Mouse (Mus musculus) gastrocnemius, adult 18-20 months (tissue): ENCODE results near the gene Gm8108. TPM values are rescaled to one million over a fixed set of nuclear protein-coding genes. Genes with fewer than 3 reads are reported as not detected.
"Not testable (repeated sequence)": the region's sequence is repeated elsewhere in the genome, so short reads cannot be mapped to it uniquely, and the experiment has no call there.

Experiments
- DNase-seq: peaks from one replicate; pipeline ENCODE4 v3.0.0; 2021; ENCODE audit warnings: low spot score
- long read RNA-seq, 2 experiments: library from polyadenylated mRNA; stranded (forward); transcript quantifications; one replicate each; pipeline ENCODE4 v2.0.0; 2021
- total RNA-seq, 2 experiments: library from RNA; stranded (reverse); gene quantifications; 2 replicates each; pipeline ENCODE4 v1.2.3; 2021

The Gm8108 gene
- under 1 TPM; 0.17 to 0.18 TPM for total RNA-seq
- long read RNA-seq, experiment 1: 0 reads
- long read RNA-seq, experiment 2: 0 reads

DNA sequence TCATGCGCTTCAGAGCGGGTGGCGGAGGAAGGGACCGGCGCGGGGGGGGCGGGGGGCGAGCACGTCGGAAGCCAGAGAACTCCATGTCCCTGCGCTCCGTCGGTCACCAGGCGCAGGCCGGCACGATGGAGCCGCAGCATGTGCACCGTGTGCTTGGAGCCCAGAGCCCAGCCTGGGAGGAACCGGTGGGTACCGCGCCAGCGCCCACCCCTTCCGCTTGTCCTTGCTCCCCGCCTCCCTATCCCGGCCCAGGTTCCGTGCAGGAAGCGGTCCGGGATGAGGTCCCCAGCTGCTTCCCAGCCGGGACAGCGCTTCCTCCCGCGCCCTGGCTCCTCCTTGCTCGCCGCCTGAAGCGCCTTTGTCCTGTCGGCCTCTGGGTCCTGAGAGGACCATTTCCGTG lies at the start of gene Gm8108:
Gene Gm8108 (plus strand): TSS at position 101 of the 400 bp plus-strand sequence.
- not testable (repeated sequence) for DNase-seq

DNA sequence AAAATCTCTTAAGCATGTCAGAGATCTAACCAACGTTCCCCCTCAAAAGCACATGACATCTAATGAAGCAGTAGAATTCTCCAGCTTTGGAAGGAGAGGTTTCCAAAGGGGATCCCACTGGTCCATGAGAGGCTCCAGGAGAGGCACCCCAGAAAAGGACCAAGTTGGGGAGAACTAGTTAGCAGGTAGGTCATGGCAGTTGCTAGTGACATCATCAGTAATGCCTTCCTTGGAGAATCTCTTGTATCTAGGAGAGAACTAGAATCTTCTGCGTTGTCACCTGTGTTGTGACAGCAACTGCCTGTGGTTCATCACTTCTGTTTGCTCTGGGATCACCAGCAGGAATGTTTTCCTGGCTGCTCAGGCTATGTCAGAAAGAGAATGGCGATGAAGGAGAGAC lies 26.5 kb upstream of the Gm8108 start, which contains the start of gene Gm3115:
Gene Gm3115 (plus strand): TSS at position 301 of the 400 bp plus-strand sequence.
- DNase-seq: not testable (repeated sequence)

DNA sequence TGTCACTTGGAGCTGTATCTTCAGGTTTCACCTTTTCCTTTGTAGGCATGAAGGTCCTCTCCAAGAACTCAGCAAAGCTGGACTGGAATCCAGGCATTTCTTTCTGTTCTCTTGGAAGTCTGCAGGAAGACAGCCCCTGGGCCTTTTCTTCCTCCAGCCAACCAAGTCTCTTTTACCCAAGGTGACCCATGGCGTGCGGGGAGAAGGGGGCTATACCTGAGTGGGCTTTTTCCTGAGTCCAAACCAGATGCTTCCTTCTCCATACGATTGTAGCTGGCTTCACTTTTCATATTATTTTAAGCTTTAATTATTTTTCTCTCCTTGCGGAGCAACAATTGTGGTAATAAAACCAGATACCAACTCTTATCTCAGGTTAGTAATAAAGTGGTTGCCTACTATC lies 31.3 kb downstream of the Gm8108 start:
- not testable (repeated sequence) for DNase-seq

DNA sequence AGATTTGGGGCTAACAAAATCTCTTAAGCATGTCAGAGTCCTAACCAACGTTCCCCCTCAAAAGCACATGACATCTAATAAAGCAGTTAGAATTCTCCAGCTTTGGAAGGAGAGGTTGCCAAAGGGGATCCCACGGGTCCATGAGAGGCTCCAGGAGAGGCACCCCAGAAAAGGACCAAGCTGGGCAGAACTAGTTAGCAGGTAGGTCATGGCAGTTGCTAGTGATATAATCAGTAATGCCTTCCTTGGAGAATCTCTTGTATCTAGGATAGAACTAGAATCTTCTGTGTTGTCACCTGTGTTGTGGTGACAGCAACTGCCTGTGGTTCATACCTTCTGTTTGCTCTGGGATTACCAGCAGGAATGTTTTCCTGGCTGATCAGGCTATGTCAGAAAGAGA lies 54.4 kb downstream of the Gm8108 start, which contains the start of gene Gm3127:
Gene Gm3127 (plus strand): TSS at position 301 of the 400 bp plus-strand sequence.
- not testable (repeated sequence) for DNase-seq

DNA sequence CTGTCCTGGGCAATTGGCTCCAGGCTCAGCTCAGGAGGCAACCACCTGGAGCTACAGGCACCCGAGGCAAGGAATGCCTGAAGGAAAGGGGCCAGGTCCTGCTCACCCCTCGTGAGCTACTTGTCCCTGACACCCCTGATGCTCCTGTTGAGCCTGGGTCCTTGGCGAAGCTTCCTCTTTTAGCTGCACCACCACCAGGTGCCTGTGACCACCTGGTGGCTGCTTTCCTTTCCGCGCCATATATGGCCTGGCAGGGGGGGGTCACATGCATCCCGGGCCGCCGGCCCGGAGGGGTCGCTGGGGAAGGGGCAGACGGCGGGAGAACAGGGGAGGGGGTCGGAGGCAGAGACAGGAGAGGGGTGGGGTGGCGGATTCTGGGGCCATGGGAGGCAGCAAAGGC lies 71.7 kb downstream of the Gm8108 start:
- DNase-seq: not testable (repeated sequence)

Other genes with a start within 250 kb of the Gm8108 start
- not detected for gene Gm2916, start 226.4 kb upstream of the Gm8108 start, total RNA-seq
- gene Gm3029, start 178.8 kb upstream of the Gm8108 start, total RNA-seq: not detected
- not detected for gene Gm3095, start 147.0 kb upstream of the Gm8108 start, total RNA-seq
- not detected for gene Gm3099, start 112.1 kb upstream of the Gm8108 start, total RNA-seq
- under 1 TPM; 0.31 to 0.43 TPM for gene Gm5796, start 86.6 kb upstream of the Gm8108 start, total RNA-seq
- not detected for gene Gm3115, start 26.4 kb upstream of the Gm8108 start, total RNA-seq
- gene Gm3127, start 54.5 kb downstream of the Gm8108 start, total RNA-seq: not detected
- not detected for gene Gm2974, start 72.0 kb downstream of the Gm8108 start, total RNA-seq
- not detected for gene Gm3138, start 139.1 kb downstream of the Gm8108 start, total RNA-seq
- not detected for gene Gm3149, start 206.8 kb downstream of the Gm8108 start, total RNA-seq
- gene 2610042L04Rik, start 224.2 kb downstream of the Gm8108 start, total RNA-seq: not detected